Comparison of ENCODE assay signal across 14 mouse cellular contexts in genomic region chr12:83046734-83047133, GRCm38 (mm10).
DNase-seq lines count a peak whose midpoint lies in the region.
"Had no signal": no experiment of that assay in that cellular context is flagged by ENCODE, and none has a peak within 500 bp of the region (broad histone marks: within the 10 kb centered on the region; RNA-seq: fewer than 3 reads in every experiment).

No protein-coding gene starts in this region.

- DNase-seq in cerebellum, postnatal 10 days: peak; percentile 19 to 29
- DNase-seq in cerebellum, adult 8-10 months: no peak
- peak; percentile 9 for DNase-seq in right cerebral cortex, adult 18-20 months
- DNase-seq in right cerebral cortex, postnatal 14 days: no peak
- DNase-seq in lung, postnatal 10 days: peak; percentile 15
- DNase-seq in testis, postnatal 14 days (ENCODE audit: low spot score): peak; percentile 72
- no peak for DNase-seq in liver
- no peak for DNase-seq in kidney, adult 8-10 months
- DNase-seq: cerebellum, adult 11 months; forebrain, postnatal 0 days; gastrocnemius, adult 2 months; heart, postnatal 36 days; layer of hippocampus, postnatal 36 days; lung, embryonic 14.5 days had no signal

Comparison
In these comparisons a context has a peak if more than half of its experiments do, and no peak if none do; other contexts are left out.
1. DNase-seq: peak in cerebellum, postnatal 10 days (2 of 2), right cerebral cortex, adult 18-20 months (single experiment), lung, postnatal 10 days (single experiment) and testis, postnatal 14 days (single experiment); none in cerebellum, adult 8-10 months (single experiment), right cerebral cortex, postnatal 14 days (single experiment), liver (single experiment) and kidney, adult 8-10 months (0 of 2).